Mouse (Mus musculus) frontal cortex, postnatal 14 days (tissue): ENCODE measurements around the gene Dcaf11.
A peak's percentile ranks its signal among the peaks of the same experiment; 100 is the strongest.

Experiments used
- DNase-seq, 2 experiments: peaks; one replicate each; pipeline ENCODE4 v3.0.0; 2022; ENCODE audit warnings: low spot score in 2 of 2

Dcaf11 gene

DNA sequence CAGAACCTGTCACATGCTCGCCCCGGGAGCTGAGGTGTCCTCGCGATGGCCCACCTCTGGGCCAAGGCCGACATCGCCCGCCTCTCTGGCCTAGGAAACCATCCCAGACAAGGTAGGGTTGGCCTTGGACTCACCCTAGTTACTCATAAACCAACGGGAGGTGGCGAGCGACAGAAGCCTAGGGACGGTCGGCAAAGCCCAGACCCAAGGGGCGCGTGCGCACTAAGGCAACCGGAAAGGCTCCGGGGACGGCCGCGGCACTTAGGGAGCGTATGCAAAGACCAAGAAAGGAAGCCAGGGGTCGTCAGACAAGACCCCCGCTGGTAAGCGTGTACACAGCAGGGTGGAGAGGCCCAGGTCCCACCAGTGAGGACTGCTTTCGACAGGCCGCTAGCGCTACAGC lies at the start of gene Dcaf11:
Dcaf11 (plus strand) TSS at position 208 of the 403 bp plus-strand sequence.
- DNase-seq: peak; percentile 81 to 83

DNA sequence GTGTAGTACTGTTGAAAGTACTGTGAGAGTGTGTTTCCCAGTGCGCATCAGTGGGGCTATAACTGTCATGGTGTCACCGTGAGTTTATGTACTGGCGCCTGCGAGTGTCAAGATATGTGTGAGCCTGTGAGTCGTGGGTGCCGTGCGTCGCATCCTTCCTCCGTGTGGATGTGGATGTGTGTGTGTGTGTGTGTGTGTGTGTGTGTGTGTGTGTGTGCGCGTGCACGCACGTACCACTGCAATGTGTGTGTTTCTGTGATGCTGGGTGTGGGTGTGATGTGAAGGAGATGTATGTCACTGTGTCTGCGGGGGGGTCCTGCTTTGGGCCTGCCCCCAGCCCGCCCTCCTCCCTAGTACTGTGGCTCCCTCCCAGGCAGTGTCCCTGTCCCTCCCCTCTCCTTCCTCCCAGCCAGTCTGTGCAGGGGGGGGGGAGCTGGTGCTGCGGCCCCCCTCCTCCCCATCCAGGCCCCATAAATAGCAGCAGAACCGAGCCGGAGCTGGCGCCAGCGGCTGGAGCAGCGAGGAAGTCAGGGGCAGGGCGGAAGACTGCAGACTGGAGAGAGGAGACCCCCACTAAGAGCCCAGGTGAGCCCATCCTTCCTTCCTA lies 49.6 kb upstream of the Dcaf11 start, which contains the start of gene Cpne6:
Cpne6 (plus strand) TSS at position 321 of the 607 bp plus-strand sequence.
- peak in 1 of 2 experiments; percentile 61 for DNase-seq

DNA sequence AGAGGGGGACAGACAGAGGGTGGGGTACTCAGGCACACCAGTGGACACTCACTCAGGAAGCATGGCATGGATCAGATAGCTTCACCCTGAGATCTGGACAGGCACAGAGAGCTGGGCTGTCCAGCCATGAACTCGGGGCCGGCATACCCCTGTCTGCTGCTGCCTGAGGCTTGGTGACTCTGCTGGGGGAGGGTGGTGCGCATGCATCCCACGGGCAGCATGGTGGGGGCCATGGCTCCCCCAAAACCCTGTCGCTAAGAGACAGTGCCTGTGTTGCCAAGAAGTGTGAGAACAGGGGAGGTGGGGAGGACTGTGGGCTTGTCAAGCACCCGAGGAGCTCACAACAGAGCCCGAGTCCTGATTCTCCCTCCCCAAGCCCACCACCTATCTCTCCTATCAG lies 48.8 kb upstream of the Dcaf11 start:
- DNase-seq: peak; percentile 52 to 62

DNA sequence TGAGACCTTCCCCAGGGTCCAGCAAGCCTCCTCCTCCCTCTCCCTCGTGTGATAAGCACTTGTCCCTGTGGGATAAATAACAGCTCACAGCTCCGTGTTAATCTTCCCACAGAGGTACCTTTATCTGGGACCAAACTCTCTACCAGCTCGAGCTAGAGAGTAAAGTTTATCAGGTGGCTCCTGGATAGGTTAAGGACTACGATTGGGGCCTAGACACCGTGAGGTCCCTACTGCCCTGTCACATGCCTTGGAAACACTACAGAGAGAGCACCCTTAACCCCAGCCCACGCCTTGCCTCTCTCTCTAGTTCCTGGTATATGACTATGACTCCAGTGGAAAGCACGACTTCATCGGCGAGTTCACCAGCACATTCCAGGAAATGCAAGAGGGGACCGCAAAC lies 45.9 kb upstream of the Dcaf11 start:
- DNase-seq: no peak

DNA sequence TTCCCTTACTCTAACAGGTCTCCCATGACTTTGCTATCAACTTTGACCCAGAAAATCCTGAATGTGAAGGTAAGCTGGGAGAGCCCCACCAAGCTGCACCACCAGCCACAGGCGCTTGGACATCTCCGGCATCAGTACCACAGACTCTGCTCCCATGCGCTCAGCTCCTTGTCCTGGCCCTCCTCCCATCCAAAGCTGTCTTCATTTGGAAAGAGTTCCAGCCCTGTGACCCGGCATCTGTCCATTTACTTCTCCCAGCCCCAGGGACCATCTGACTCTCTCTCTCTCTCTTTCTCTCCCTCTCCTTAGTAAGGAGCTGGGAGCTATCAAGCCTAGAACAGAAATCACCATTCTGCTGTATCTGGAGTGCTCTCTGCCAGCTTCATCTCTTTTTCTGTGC lies 44.0 kb upstream of the Dcaf11 start:
- DNase-seq: no peak

DNA sequence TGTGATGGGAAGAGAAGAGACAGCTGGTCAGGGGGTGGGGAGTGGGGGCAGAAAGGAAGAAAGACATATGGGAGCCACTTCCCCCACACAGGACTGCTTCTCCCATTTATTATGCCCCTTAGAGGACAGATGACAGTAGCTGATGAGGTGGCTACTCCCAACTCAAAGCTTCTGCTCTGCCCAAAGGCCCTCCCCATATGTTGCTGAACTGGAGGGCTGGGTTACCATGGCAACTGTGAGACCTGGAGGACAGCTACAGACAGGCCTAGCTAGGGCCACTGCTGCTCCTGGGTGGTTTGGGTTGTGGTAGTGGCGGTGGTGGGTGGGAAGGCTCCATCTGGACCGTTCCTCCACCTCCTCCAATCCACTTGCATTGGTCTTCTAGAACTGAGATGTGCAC lies 40.9 kb upstream of the Dcaf11 start:
- peak in 1 of 2 experiments; percentile 62 for DNase-seq

DNA sequence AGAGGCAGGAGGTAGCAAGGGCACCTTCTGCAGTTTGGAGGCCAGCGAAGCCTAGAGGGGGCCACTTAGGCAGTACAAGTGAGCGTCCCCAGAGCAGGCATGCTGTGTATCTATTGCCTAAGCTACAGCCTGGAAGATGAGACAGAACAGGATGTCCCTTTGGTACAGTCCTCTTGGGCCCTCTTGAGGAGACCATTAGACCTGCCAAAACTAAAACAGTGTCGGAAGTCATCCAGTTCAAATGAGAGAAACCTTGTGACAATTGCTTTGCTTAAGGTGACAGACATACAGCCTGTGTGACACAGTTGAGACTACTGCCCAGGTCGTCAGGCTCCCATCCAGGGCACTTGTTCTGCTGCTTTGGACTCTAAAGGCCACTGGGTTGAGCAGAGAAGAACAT lies 40.2 kb upstream of the Dcaf11 start:
- no peak for DNase-seq

DNA sequence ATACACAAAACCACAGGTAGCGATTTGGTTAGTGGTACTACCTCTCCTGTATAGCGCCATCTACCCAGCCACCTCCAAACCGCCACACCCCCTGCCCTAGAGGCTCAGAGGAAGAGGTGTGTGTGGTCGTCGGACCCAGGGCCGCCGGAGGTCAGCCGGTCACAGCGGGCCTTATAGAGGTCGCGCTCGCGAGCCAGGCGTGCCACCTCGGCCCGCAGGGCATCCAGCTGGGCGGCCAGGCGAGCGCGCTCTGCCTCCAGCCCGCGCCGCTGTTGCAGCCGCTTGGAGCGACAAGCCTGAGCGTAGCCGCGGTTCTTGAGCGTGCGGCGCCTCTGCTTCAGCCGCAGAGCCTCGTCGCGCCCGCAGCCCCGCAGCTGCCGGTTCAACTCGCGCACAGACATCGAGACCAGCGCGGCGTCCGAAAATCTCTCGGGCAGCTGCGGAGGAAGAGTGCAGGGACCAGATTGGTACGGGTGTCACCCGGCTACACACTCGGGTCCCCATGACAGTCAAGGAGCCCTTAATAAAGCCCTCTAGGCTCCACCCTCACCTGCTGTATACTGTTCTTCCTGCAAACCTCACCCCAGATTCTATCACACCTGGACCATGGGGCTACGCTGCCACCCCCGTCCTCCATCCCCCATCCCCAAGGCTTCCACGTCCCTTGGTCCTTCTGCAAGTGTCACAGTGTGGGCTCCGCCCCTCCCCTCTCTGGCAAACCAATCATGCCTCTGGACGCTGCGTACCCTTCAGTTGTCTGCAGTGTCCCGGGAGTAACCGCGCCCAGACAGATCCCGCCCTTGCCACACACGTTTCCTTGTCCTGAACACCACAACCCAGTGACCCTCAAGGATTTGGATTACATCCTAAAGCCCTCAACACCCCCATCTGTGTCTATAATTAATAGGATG lies 39.1 kb upstream of the Dcaf11 start:
- DNase-seq: no peak

DNA sequence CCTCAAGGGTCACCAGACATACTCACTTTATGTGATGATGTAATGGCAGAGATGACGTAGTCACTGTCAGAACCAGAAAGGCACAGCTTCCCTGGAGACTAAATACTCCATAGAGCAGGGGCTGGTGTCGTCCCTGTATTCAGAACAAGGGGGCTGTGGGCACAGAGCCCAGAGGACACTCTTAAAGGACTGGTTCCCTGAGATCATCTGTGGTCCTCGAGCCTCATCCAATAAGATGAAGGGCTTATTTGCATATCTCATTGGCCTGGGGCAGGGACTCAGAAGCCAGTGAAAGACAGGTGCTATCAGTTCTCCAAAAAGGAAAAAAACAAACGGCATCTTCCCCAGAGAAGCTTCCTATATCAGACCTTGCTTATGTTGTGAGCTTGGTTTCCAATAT lies 35.7 kb upstream of the Dcaf11 start:
- no peak for DNase-seq

DNA sequence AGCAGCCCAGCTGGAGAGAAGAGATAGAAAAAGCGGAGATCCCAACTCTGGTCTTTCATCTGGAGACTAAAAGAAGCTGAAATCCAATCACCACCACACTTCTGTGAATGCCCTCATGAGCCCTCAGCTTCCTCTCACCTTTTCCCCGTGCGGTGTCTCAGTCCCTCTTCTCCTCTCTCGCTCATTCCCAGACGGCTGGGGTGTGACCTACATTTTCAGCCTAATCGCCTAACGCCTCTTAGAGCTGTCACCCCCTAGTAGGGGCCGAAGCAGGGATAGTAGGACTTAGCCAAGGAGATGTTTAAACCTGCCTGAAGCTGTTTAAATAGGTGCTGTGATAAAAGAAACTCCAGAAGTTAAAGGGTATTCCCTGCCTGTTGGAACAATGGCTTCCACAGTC lies 35.0 kb upstream of the Dcaf11 start, which contains the start of gene Nrl:
Nrl (minus strand) TSS at position 197 of the 400 bp plus-strand sequence.
- DNase-seq: no peak

DNA sequence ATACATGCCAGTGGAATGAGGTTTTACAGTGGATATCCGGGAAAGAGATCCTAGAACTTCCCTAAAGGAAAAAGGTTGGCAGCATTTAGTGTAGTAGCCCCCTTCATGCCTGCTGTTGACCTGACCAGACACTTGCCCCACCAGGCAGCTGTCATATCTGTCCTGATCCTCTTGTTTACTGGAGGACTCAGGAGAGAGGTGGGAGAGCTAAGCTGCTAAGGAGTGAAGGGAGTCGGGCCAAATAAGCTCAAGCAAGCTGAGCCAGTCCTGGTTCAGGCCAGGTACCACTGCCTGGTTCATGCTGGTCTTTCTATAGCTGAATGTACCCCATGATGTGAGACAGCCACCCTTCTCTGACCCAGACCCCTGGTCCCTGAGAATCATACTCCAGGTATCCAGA lies 33.1 kb upstream of the Dcaf11 start:
- no peak for DNase-seq

DNA sequence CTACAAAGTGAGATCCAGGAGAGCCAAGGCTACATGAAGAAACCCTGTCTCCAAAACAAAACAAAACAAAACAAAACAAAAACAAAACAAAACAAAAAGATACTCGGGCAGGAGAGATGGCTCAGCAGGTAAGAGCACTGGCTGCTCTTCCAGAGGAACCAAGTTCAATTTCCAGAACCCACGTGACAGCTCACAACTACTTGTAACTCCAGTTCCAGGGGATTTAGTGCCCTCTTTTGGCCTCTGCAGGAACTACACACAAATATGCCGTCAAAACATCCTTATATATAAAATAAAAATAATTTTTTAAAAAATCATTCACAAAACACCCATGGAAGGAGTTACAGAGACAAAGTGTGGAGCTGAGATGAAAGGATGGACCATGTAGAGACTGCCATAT lies 31.9 kb upstream of the Dcaf11 start:
- no peak for DNase-seq

DNA sequence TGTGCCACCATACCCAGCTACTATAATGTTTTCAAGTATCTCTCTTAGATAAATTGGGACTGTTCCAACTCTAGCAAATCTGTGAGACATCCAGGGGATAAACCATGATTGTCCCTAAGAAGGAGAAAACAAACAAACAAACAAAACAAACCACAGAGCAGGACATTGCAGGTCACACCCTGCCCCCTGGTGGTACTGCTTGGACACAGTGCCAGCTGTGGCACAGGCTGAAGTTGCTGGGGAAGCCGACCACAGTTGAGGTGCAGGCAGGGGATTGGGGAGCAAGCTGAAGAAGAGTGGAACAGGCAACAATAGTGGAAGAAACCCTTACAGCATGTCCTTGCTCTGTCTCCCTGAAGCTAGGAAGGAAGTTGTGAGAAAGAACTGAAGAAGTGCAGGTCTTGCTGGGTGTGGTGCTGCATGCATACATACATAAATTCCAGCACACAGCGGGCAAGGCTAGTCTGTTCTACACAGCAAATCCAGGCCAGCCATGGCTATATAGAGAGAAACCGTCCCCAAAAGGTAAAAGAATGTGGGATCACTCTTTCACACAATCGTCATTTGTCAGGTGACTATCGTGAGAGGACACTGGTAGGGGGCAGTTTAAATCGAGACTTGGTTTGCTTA lies 23.6 kb upstream of the Dcaf11 start:
- DNase-seq: no peak

DNA sequence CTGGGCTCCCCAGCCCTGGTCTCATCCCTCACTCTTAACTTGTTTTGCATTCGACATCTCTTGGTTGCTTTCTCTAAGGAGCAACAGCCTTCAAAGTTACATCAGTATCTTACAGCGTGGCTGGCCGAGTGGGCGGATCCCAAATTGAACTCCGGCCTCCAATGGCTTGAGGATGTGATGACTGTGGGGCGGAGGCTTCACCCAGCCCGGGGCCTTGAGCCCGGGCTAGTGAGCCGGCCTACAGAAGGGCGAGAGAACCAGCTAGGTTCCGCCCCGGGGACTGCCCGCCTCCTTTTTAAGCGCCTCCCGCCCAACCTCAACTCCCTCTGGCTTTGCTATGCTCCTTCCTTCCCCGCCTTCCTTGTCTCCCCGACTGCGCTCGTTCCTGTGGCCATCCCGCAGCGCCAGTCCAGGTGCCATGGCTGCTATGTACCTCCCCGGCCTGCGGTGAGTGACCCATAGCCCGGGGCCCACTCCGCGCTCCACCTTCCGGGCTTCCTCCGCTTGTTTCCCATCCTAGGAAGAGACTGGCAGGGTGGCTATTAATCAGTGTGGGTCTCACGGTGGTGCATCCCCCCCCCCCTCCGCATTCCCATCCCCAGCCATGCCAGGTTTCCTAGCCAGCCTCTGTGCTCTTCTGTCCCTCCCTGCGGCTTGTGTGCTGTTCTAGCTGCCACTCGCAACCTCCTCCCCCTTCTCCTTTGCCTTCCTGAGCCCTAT lies 19.6 kb upstream of the Dcaf11 start, which contains the start of gene Pck2:
Pck2 (plus strand) TSS at position 200 of the 720 bp plus-strand sequence.
- peak; percentile 61 for DNase-seq

DNA sequence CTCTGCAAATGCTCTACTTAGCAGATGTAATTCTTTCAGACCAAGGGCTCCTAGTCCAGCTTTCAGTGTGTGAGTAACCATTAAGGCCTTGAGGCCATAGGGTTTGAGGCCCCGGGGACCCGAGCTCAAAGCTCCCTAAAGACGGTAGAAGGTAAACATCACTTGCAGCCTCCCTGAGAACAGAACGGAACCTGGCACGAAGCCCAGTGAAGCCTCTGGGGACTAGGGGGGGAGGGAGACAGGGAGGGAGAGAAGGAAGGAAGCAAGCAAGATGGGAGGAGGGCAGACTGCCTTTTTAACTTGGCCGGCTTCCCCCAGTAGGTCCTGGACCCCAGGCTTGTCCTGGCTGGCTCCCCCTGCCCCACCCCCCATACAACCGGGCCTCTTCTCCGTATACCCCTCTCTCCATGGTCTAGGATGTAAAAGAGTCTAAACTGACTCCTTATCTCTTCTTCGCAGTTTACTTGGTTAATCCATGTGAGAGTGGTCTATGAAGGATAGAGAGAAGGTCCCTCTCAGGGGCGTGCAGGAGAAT lies 19.0 kb upstream of the Dcaf11 start:
- DNase-seq: peak; percentile 62 to 63

DNA sequence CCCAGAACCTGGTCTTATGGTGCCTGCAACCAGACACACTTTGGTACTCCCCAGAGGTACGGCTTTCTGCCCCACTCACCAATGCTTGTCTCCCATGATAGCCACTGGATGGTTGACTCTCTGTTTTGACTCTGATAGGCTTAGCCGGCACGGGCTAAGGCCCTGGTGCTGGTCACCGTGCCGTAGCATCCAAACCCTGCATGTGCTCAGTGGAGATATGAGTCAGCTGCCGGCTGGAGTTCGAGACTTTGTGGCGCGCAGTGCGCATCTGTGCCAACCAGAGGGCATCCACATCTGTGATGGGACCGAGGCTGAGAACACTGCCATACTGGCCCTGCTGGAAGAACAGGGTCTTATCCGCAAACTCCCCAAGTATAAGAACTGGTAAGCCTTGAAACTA lies 17.5 kb upstream of the Dcaf11 start:
- DNase-seq: no peak

DNA sequence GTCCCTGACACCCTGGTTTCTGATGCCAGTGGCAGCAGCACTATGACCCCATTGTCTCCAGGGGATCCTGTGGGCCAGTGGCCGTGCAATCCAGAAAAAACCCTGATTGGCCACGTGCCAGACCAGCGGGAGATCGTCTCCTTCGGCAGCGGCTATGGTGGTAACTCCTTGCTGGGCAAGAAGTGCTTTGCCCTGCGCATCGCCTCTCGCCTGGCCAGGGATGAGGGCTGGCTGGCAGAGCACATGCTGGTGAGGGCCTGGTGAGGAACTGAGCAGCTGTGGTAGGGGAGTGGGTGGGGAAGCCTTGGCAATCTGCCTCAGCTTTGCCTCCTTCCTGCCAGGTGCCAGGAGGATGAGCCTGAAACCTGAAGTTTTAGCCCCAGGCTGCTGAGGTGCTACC lies 15.5 kb upstream of the Dcaf11 start:
- DNase-seq: no peak

DNA sequence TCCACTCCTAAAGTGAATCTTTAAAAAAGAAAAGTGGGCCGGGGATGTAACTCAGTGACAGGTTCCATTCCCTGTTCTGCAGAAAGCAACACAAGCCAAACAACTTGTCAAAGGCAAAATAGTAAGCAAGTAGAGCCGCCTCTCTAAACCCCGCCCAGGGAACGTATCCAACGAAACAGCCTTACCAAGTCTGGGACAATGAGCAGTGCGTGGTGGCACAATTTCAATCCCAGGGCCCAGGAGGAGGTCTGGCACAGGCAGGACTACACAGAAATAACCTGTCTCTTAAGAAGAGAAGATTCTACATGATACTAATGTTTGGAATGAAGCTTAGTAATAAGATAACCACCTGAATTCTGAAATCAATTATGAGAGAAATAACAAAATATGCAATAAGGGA lies 9.6 kb upstream of the Dcaf11 start:
- DNase-seq: no peak

DNA sequence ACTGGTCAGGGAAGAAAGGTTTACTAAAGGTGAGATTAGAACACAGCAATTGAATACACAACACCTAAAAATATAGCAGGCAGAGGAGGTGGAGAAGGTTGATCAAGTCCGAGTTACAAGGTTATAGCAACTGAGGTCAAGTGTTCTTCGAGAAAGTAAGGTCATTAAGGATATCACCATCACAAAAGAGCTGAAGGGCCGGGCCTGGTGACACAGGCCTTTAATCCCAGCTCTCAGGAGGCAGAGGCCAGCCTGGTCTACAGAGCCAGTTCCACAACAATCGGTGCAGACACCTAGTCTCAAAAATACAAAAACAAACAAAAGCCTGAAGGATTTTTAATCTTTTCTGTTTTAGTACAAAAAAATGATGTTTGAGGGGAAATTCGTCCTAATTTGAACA lies 8.5 kb upstream of the Dcaf11 start:
- DNase-seq: no peak

DNA sequence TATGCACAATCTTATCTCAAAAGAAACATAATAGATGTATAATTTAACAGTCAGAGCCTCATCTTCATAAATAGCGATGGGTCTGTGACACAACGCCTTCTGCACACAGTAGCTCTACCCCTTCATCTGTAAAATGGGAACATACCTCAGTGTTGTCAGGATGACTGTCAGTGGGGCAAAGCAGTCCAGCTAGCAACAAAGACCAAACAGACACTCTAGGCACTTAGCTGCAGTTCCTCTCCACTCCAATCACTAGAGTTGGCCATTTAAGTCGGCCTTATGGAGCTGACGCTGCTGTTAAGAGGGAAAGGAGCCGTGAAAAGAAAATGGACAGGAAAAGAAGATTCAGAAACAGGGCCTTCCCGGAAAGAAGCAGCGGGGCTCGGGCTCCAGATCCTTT lies 8.0 kb upstream of the Dcaf11 start:
- DNase-seq: no peak

DNA sequence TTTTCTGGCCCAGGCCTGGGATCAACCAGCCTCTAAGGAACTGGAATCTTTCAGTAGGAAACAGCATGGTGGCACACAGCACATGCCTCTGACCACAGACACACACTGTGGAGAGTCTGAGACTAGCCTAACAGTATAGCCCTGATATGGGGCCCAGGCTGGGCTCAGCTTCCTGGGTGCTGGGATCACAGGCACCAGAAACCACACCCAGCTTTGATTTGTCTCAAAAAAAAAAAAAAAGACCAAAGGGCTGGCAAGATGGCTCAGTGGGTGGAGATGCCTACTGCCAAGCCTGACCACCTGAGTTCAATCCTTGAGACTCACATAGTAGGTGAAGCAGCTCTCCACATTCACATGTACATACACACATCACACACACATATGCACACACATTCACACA lies 5.2 kb upstream of the Dcaf11 start:
- DNase-seq: no peak

DNA sequence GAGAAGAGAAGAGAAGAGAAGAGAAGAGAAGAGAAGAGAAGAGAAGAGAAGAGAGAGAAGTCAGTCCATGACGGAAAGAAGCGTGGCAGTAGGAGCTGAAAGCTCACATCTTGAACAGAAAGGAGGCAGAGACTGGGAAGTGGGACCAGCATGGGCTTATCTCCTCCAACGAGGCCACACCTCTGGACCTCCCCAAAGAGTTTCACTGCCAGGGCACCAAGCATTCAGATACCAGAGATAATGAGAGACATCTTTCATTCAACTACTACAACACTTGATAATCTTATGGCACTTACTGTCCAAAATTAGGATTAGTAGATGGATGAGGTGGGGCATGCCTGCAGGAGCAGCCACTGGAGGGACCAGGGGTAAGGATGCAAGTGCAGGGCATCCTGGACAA lies 4.0 kb upstream of the Dcaf11 start:
- DNase-seq: no peak
